Mouse (Mus musculus) olfactory bulb, adult 2 months (tissue): ENCODE measurements around the gene Ak7.

Experiments
- CTCF ChIP-seq: fragments of 200-500 bp; IDR thresholded peaks from 2 replicates; pipeline ENCODE4 v1.5.1; 2012; ENCODE audit warnings: low read depth, mild to moderate bottlenecking, low read length, moderate library complexity; ENCODE audit not compliant: insufficient read depth
- POLR2A ChIP-seq: fragments of 200-500 bp; IDR thresholded peaks from 2 replicates; pipeline ENCODE4 v1.6.1; 2012; ENCODE audit warnings: mild to moderate bottlenecking, low read depth, low read length, moderate library complexity; ENCODE audit not compliant: insufficient read depth

GRCm38 (mm10) chr12:105735889-105736251 is 30.1 kb downstream of the Ak7 start:
- TF ChIP-seq CTCF (no peak), POLR2A (no peak)
